Mouse (Mus musculus) embryo, embryonic 11.5 days (tissue): ENCODE results near the gene Gm21981.

Experiments used
- DNase-seq: peaks from one replicate; pipeline ENCODE4 v3.0.0-alpha.2; 2012; ENCODE audit warnings: low read depth, low spot score

The Gm21981 gene

GRCm38 (mm10) chr17:47703556-47703955, 9.3 kb upstream of the Gm21981 start:
- DNase-seq = no peak

GRCm38 (mm10) chr17:47702548-47703345, 8.5 kb upstream of the Gm21981 start:
- no peak for DNase-seq

- DNase-seq = no peak
Measured at GRCm38 (mm10) chr17:47701793-47702192, 7.5 kb upstream of the Gm21981 start.

GRCm38 (mm10) chr17:47699055-47699454, 4.8 kb upstream of the Gm21981 start:
- no peak for DNase-seq

- no peak for DNase-seq
Measured at GRCm38 (mm10) chr17:47698156-47698555, 3.9 kb upstream of the Gm21981 start.

- DNase-seq = peak; percentile 11
Measured at GRCm38 (mm10) chr17:47695337-47695710, 1.1 kb upstream of the Gm21981 start.

- DNase-seq = peak; percentile 94
Measured at GRCm38 (mm10) chr17:47694503-47695336, 465 bp upstream of the Gm21981 start, which contains the start of gene Prickle4. Prickle4 (minus strand) TSS chr17:47694736.

- no peak for DNase-seq
Measured at GRCm38 (mm10) chr17:47693671-47694441, 399 bp downstream of the Gm21981 start.

GRCm38 (mm10) chr17:47691650-47692049, 2.6 kb downstream of the Gm21981 start:
- no peak for DNase-seq

- DNase-seq = no peak
Measured at GRCm38 (mm10) chr17:47689894-47690293, 4.4 kb downstream of the Gm21981 start.

GRCm38 (mm10) chr17:47688608-47689575, 5.4 kb downstream of the Gm21981 start, which contains the start of gene Frs3:
Frs3 (plus strand) TSS chr17:47689030.
- DNase-seq = peak; percentile 51

- DNase-seq = no peak
Measured at GRCm38 (mm10) chr17:47688344-47688607, 6.0 kb downstream of the Gm21981 start, which contains the start of gene Tomm6. Tomm6 (minus strand) TSS chr17:47688386.

- DNase-seq = peak; percentile 94
Measured at GRCm38 (mm10) chr17:47687409-47688343, 6.6 kb downstream of the Gm21981 start.

GRCm38 (mm10) chr17:47682836-47683235, 11.4 kb downstream of the Gm21981 start:
- DNase-seq = no peak

GRCm38 (mm10) chr17:47678702-47679101, 15.6 kb downstream of the Gm21981 start:
- DNase-seq = no peak

GRCm38 (mm10) chr17:47678238-47678637, 16.0 kb downstream of the Gm21981 start:
- DNase-seq = no peak

GRCm38 (mm10) chr17:47676581-47676980, 17.7 kb downstream of the Gm21981 start:
- DNase-seq = peak; percentile 63

GRCm38 (mm10) chr17:47672311-47673111, 21.7 kb downstream of the Gm21981 start:
- DNase-seq = peak; percentile 54

GRCm38 (mm10) chr17:47671988-47672310, 22.3 kb downstream of the Gm21981 start:
- no peak for DNase-seq
